Mouse (Mus musculus): ENCODE measurements around the gene Xirp1. TPM values are rescaled to one million over a fixed set of nuclear protein-coding genes. Genes with fewer than 3 reads are reported as not detected.
A peak's percentile ranks its signal among the peaks of the same experiment; 100 is the strongest.

The Xirp1 gene
- total RNA-seq, 2 experiments from 2014 or later, result 0.05 to 0.20 TPM

DNA sequence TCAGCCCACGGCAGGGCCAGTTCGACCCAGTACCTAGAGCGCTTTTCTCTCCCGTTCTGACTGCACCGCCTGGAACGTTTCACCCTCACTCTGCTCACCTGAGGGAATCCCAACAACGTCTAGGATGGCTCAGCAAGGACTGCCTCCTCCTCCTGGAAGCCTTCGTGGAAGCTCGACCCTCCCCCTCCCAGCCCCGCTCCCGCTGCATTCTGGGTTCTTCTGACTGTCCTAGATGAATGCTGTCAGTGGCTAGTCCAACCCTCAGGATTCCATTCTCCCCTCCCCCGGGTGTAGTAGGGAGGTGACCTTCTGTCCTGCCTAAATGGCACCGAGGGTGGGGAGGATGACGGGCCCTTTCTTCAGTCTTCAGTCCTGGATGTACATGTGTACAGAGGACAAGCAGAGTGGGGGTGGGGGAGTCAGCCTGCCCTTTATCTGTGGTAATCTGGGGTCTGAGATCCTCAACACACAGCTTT, 38.8 kb downstream of the Xirp1 start, which contains the start of gene Csrnp1:
Gene Csrnp1, minus strand, starts transcription at position 123 of the 476 bp plus-strand sequence.
- no peak for DNase-seq

DNA sequence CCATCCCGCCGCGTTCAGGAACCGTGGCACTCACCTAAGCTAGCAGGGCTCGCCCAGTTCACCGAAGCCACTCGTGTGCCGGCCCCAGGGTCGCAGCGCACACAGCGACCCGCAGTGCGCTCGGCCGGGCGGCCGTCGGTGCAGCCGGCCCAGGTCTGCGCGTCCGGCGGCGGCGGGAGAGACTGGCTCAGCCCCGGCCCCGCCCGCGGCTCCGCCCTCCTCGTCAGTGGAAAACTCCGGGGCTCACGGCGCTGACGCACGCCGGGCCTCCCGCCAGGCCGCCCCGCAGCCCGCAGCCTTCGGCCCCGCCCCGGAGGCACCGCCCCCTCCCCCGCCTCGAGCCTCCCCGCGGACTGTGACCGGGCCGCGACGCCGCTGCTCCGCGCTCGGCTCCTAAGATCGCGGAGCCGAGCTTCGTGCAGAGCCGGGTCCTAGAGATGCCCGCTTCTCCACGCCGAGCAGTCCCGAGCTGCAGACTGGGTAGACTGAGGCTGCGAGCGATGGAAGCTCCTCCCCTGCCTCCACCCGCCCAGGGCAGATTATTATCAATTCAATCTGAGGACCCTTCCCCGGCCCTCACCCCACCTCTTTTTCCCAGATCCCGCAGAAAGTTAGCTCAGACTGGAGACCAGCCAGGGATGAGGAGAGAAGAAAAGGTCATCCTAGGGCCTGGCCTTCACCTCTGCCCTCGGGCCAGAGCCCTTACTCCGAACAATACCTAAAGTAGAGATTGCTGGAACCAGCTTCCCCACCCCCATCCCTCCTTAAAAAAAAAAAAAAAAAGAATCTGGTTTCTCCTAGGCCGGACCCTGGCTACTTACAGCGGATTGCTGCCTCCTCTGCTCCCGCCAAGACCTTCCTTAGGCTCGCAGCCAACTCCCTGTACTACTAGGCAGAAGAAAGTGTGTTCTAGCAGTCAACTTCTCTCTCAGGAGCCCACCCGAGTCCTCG, 39.5 kb downstream of the Xirp1 start:
- DNase-seq, result peak; percentile 87 to 90

DNA sequence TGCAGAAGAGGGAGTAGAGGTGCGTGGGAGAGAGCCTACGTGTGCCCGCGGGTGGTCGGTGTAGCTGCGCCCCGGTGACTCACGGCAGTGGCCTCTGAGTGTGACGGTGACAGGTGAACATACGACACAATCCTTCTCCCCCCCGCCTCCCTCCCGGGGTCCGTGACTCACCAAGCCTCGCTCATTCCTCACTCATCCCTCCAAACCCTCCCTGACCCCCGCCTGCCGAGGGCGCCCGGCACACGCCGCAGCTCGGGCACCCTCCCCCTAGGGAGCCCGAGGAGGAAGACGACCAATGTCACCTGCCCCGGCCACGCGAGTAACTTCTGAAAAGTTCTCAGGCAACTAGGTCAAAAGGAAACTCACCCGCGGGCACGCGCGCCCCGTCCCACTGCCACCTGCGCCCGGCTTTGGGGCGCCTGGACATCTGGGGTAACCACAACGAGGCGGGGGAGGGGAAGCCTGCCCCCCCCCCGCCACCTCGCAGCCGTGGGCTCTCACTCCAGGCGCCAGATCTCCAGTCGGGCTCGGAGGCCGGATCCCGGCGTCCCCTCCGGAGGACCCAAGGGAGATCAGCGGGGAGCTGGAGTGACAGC, 40.3 kb downstream of the Xirp1 start:
- DNase-seq, result no peak

DNA sequence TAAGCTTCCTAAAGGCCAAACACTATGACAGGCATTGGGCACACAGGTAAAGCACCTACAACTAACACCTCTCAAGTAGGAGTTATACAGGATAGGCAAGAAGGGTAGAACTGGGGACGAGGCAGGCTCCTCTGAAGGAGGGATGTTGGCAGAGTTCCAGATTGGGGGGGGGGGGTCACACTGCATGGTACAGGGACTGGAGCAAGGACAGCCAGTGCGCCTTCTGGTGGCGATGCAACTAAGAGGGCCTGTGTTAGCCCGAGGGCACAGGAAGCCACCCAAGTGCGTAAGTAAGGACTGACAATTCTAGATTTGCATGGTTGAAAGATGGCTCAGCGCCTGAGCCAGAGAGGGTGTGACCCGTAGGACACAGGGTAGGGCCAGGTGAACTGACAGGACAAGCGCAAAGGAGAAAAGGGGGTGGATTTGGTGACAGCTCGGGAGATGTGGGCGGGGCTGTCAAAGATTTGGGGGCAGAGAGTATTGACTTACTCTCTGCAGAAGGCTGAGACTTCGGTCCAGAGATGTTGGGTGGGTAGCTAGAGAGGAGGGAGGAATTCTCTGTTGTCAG, 41.1 kb downstream of the Xirp1 start:
- no peak for DNase-seq

DNA sequence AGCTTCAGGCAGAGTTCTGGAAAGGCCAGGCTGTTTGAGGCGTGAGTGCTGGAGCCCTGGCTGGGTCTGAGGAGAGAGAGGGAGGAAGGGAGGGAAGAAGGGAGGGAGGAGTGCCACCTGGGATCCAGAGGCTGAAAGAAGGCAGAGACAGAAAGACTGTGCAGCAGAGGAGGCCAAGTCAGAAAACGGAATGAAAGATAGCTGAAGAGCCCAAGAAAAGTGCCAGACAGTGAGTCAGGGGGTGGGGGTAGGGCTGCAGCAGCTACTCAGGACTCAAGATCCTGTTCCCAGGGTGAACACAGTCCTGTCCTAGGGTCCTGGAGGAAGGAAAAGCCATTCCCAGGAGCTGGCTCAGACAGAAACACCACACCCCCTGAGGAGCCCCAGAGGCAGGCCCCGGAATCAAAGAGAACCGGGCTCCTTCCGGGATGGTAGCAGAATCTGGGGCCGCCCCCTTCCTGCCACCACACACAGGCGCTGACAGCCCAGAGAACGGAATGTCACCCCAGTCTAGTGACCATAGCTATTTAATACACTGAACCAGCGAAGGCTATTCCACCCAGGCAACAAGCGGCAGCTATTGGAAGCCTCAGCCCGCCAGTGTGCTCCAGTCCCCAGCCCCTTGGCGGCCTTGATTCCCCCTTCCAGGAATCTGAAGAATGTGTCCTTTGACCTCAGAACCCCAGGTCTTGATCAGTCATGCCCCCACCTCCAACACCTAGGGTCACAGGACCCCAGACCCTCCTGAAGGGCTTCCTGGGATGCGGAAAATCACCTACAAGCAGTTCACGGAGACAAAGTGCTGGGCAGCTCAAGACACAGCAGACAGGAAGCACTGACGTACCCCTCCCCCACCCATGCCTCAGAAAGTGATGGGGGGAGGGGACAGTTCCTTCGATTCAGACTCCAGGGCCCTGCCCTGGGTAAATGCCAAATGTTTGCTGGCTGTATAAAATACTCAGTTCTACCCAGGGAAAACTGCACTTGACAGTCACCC, 41.9 kb downstream of the Xirp1 start:
- DNase-seq, result peak in 1 of 2 experiments; percentile 45

DNA sequence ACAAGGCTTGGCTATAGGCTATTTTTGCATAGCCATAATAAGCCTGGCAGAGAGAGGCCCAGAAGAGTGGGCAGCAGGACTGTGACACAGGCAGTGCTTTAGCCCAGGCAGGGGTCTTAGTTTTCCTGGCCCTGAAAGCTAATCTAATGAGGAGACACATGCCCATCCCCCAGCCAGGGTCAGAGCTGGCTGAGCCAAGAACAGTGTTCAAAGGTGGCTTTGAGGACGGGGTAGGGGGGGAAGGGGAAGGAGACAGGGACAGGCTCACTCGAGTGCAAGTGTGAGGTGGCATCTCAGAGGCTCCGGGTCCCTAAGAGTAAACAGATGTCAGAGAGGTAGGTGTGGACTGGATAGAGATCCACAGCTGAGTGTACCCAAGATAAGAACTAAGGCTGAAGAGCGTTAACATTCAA, 42.6 kb downstream of the Xirp1 start:
- DNase-seq, result no peak

DNA sequence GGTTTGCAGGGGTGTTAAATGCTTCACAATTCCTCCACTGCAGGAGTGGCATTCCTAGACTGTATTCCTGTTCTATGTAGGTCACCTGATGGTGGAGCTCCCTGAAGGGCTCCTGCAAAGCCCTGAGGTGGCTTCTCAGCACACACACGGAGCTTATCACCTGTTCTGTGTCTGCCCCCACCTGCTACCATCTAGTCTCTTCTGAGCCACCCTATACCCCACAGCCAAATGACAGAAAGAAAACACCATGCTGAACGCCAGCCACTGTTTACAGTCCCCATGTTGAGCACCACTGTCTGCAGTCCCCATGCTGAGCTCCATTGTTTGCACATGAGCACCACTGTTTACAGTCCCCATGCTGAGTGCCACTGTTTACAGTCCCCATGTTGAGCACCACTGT, 43.6 kb downstream of the Xirp1 start:
- DNase-seq, result no peak

DNA sequence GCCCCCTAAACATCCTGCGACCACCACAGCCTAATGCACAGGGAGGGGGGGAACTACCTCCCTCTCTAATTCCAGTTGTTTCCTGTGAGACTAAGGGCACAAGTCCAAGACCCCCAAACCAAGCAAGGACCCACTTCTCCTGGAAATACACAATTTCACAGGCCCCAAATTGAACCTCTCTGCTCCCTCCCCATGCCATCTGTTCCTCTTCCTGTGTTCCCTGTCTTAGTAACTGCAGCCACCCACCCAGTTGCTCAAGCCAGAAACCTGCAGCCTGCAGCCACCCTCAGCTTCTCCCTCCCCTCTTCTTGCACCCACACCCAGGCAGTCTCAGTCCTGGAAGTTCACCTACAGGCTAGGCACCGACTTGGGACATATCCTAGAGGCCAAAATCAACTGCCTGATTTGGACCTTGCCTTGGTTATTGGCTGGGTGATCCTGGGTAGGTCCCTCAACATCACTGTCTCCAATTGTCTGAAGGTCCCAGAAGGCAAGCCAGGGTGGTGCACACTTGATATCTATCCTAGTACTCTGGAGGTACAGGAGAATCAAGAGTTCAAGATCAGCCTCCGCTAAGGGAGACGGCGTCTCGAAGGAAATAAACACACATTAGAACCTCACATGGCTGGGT, 44.5 kb downstream of the Xirp1 start:
- peak; percentile 51 to 56 for DNase-seq

DNA sequence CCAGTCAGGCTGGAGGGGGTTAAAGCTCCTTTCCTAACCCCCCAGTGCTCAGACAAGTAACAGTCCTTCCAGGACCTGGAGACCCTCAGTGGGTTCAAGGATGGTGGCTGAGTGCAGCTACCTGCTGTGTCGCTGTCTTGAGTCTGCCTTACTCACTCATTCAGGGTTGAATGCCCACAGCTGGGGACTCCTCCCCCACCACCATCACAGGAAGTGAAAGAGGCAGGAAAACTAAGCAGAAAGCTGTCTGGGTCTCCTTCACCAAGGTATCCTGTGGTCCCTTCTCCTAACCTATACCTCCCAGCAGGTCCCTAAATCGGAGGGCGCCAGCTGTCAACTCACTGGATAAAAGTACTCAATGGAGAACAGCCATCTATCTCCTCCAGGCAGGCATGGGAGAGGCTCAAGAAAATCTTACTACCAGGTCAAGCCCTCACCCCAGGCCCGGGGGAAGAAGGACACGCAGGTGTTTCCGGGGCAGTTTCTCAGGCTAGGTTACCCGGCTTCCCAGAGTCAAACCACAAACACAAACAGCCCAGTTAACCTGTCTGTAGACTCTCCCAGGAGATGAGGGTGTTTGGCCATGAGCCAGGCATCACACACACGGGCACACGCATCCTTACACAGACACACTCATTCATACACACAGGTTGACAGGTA, 45.1 kb downstream of the Xirp1 start:
- DNase-seq, result no peak

DNA sequence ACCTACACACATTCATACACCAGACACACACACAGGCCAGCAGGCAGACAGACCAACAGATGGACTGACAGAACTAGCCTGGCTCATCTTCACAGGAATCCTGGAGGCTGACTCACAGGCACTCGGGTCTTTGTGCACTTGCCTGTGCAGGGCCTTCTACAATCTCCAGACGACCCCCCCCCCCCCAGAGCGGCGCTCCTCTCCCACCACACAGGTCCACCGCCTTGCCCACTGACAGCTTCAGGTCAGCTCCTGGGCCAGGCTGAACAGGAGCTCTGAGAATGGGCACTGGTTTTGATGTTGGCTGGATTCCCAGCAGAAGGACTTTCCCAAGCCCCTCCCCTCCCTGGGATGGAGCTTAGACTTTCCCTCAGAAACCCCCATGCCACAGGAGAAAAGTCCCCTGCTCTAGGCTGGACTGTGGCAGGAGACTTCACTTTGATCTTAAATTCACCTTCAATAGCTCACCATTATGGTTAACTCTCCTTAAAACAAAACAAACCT, 45.8 kb downstream of the Xirp1 start:
- DNase-seq, result no peak

DNA sequence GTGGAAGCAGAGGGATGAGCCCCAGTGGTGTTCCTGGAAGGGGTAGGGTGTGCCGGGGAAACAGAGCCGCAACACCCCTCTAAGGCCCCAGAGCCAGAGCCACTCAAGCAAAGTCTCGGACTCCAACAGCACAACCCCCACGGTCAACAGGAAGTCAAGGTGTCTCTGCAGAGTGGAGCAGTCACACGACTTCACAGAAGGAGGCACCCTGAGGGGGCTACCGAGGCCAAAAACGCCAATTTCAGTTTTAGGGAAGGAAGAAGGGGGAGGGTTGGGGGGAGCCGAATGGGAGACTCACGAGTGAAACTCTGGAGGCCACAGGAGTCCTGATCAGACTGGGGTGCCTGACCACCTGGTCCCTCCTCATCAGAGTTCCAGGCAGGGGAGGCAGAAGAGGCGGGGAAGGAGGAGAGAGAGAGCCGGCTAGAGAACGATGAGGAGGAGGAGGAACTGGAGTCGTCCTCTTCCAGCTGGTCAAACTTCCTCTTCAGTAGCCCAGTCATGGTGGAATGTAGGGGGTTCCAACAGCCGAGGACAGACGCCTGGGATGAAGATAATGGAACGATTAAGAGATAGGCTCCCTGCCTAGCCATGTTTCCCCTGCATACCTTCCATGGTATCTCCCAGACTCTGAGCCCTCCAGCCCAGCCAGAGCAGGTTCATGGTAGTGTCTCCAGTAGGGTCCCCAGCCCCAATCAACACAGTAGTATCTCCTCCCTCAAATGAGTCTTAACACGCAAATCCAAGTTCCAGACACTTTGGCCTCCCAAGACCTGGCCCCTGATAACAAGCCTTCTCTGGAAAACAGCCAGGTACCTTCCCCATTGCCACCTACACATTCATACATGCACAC, 46.5 kb downstream of the Xirp1 start:
- no peak for DNase-seq

DNA sequence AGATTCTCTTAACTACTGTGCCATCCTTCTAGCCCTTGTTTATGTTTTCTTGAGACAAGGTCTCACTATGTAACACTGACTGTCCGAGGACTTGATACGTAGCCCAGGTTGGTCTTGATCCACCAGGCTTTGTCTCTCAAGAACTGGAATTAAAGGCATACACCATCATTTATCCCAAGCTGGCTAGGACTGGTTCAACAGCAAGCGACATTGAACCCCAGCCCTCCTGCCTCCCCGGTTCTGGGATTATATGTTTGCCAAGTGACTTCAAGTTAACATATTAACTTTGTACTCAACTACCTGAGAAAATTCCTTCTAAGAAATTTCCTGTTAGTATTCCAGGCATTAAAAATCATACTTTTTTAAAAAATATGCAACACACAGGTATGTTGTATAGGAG, 48.1 kb downstream of the Xirp1 start:
- no peak for DNase-seq

DNA sequence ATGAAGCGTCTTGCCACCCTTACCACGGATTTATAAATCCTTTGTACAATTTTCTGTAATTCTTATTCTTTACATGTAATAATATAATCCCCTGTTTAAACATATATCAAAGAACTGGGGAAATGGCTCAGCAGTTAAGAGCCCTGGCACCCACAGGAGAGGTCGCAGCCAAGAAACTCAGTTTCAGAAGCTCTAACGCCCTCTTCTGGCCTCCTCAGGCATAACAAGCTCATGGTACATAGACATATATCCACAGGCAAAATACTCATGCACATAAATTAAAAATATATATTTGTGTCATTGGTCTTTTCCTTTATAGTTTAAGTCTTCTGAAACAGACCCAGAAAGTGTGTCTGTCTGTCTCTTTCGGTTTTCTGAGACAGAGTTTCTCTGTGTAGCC, 48.8 kb downstream of the Xirp1 start:
- no peak for DNase-seq

DNA sequence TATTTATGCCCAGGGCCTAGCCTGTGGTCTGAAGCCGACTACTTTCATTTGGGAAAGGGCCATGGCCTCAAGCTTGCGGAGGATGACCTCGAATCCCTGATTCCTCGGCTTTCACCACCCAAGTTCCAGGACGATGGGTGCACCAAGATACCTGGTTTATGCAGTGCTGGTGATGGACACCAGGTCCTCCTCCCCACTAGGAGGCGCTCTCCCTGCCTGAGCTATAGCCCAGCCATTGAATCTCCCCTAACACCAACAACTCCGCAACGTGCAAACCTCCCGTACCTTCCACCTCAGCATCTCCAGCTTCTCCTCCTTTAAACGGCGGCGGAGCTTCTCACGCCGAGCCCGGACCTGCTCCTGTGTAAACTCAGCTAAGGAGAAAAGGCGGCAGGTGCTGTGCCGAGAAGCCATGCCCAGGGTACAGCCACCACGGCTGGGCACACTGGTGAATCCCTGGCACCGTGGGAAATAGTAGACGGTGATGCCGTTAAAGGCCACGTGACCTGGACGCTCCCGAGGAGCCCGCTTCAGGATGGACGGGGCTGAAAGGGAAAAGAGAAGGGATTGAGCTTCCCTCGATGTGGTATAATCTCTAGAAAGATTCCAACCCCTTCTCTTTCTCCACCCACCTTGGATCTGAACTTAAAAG, 49.4 kb downstream of the Xirp1 start:
- DNase-seq, result no peak

DNA sequence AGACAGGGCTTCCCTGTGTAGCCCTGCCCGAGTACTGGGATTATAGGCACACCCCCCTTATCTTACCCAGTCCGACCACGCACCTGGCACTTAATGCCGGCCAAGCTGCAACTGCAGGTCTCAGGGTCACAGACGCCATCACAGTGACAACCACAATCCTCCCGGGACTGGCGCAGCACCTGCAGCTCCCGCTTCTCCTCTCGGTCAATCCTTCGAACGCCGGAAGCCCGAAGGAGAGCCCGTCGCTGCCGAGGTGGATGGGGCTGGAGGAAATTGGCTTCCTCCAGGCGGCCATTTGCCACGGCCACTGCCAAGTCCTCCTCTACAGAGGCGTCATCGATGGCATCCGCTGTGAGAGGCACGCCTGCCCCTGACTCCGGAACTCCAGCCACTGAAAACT, 50.1 kb downstream of the Xirp1 start:
- no peak for DNase-seq

DNA sequence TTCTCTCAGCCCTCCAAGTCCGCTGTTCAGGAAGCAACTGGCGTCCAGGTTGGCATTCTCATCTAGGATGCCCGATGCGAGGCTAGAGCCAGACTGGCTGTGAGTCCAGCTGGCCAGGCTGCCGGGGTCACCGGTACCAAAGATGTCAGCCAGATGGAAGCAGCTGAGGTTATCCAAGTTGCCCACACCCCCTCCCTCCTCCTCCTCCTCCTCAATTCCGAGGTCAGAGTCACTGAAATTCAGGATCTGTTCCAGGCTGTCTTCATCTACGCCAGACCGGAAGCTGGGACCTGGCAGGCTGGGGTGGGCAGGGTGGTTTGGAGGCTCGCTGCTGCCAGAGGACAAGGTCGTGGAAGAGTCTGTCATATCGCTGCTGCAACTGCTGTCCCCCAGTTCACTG, 50.8 kb downstream of the Xirp1 start:
- DNase-seq, result no peak

DNA sequence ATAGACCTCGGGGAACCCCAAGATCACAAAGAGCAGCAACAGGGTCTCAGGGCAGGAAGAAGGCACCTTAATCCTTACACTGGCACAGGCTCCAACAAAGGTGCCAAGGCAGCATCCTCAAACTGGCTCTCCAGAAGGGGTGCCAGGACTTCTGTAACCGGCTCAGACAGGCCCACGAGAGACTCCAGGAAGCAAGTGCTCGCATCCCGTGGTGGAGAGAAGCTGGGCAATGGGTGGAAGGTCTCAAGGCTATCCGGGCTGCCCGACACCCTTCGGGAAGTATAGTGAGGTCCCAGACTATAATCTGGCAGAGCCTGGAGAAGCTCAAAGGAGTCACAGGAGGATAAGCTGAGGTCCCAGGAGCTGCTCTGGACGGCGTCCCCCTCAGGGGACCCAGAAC, 51.2 kb downstream of the Xirp1 start:
- no peak for DNase-seq

DNA sequence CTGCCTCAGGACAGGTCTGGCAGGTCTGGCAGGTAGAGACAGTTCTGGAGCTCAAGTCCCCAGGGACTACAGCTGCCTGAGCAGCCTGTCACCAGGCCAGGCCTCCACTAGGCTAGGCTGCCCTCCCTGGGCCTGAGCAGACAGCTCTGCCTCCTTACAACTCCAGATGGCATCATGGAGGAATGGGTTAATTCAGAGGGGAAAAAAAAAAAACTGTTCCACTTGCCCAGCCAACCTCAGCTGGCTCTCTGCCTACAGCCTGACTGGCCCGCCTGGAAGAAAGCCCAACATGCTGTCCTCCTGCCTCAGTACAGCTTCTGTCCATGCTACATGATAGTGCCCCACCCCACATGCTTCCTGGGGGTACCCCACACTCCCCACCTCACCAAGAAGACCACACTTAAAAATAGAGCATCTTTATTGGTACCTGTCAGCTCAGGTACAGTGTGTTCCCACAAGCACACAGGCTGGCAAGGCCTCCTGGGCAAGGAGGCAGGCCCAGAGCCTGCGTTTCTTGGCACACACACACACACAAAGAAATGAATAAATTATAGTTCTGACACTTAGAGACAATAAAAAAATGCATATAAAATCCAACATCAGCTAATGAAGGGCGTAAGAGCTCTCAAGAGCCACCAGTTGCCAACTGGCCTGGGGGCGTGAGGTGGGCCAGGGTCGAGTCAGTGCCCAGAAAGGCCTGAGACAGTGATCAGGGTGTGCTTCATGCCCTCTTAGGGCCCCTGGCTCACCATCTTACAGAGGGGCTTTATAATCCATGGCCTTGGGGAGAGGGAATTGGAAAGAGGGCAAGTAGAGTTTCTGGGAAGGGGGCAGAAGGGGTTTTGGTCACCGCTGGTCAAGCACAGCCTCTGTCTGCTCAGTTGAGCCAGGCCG, 52.4 kb downstream of the Xirp1 start:
- DNase-seq, result peak in 1 of 2 experiments; percentile 61

All from layer of hippocampus, postnatal 36 days (tissue).